Comparison of ENCODE assay signal across 14 mouse cellular contexts in genomic region chr7:142326714-142327445, GRCm38 (mm10). TPM values are rescaled to one million over a fixed set of nuclear protein-coding genes. Genes with fewer than 3 reads are reported as not detected.
DNase-seq lines count a peak whose midpoint lies in the region; ATAC-seq and TF ChIP-seq lines count a peak whose summit lies in the region.
"Had no signal": no experiment of that assay in that cellular context is flagged by ENCODE, and none has a peak within 500 bp of the region (broad histone marks: within the 10 kb centered on the region; RNA-seq: fewer than 3 reads in every experiment).

No protein-coding gene starts in this region.

- H3K27me3 ChIP-seq in heart, embryonic 16.5 days (ENCODE audit: control insufficient read depth, insufficient read depth, low read length): no peaks in the 10 kb centered on the region
- no peaks in the 10 kb centered on the region for H3K27me3 ChIP-seq in lung, postnatal 0 days (replicated peaks; ENCODE audit: insufficient read depth, low read length)
- H3K27me3 ChIP-seq in embryonic facial prominence, embryonic 14.5 days (replicated peaks; ENCODE audit: control insufficient read depth, insufficient read depth, low read length): no peaks in the 10 kb centered on the region
- no peaks in the 10 kb centered on the region for H3K27me3 ChIP-seq in stomach, embryonic 15.5 days (replicated peaks)
- H3K27me3 ChIP-seq: hindbrain, embryonic 15.5 days; liver, embryonic 13.5 days had no signal

- DNase-seq in heart, adult 11 months: no peak
- no peak for DNase-seq in lung, postnatal 0 days (ENCODE audit: low spot score)
- DNase-seq in lung, postnatal 10 days: no peak
- no peak for DNase-seq in embryonic facial prominence, embryonic 14.5 days (ENCODE audit: low spot score)
- DNase-seq in cerebellum, postnatal 36 days: no peak
- DNase-seq: cerebellum, adult 9-10 months; forebrain, postnatal 0 days; gastrocnemius, postnatal 14 days; liver, embryonic 13.5 days; thymus, postnatal 25 days had no signal

- H3K4me2 ChIP-seq in heart, embryonic 16.5 days (ENCODE audit: low read depth, low read length): no peak overlapping the region
- no peak overlapping the region for H3K4me2 ChIP-seq in lung, postnatal 0 days (replicated peaks; ENCODE audit: low read depth, low read length)
- H3K4me2 ChIP-seq in embryonic facial prominence, embryonic 14.5 days (ENCODE audit: low read depth, low read length): no peak overlapping the region
- H3K4me2 ChIP-seq in stomach, embryonic 15.5 days: no peak overlapping the region
- H3K4me2 ChIP-seq: hindbrain, embryonic 15.5 days; liver, embryonic 13.5 days had no signal

- TF ChIP-seq EP300 in lung, postnatal 0 days (IDR thresholded peaks at IDR 0.05): 0 out of 2 replicates have a peak, but pooled peaks have one; percentile 19

- no peak for TF ChIP-seq CTCF in lung, postnatal 0 days (IDR thresholded peaks at IDR 0.05)

- no peaks in the 10 kb centered on the region for H3K9me3 ChIP-seq in heart, embryonic 16.5 days (replicated peaks; ENCODE audit: control insufficient read depth, low read length)
- H3K9me3 ChIP-seq in lung, postnatal 0 days (ENCODE audit: low read length): no peaks in the 10 kb centered on the region
- no peaks in the 10 kb centered on the region for H3K9me3 ChIP-seq in embryonic facial prominence, embryonic 14.5 days (ENCODE audit: control insufficient read depth, low read length)
- H3K9me3 ChIP-seq in stomach, embryonic 15.5 days: no peaks in the 10 kb centered on the region
- H3K9me3 ChIP-seq: hindbrain, embryonic 15.5 days; liver, embryonic 13.5 days had no signal

- WGBS in heart, embryonic 16.5 days: 32% methylated on average over 9 of the region's 9 CpGs
- WGBS in lung, postnatal 0 days: 24% methylated on average over 9 of the region's 9 CpGs
- 45% methylated on average over 9 of the region's 9 CpGs for WGBS in embryonic facial prominence, embryonic 14.5 days
- WGBS in stomach, embryonic 15.5 days: 22% methylated on average over 9 of the region's 9 CpGs

- peak overlapping the region; percentile 41 for H3K27ac ChIP-seq in heart, embryonic 16.5 days (ENCODE audit: low read length)
- H3K27ac ChIP-seq in lung, postnatal 0 days (ENCODE audit: low read length): no peak overlapping the region
- H3K27ac ChIP-seq in embryonic facial prominence, embryonic 14.5 days (replicated peaks; ENCODE audit: low read depth, low read length): 0 out of 2 replicates have a peak overlapping the region, but pooled peaks have one; percentile 33
- H3K27ac ChIP-seq in stomach, embryonic 15.5 days: peak overlapping the region; percentile 79
- H3K27ac ChIP-seq: hindbrain, embryonic 15.5 days; liver, embryonic 13.5 days had no signal

- no peaks in the 10 kb centered on the region for H3K36me3 ChIP-seq in heart, embryonic 16.5 days (ENCODE audit: control insufficient read depth, insufficient read depth)
- no peaks in the 10 kb centered on the region for H3K36me3 ChIP-seq in lung, postnatal 0 days (ENCODE audit: insufficient read depth, low read length)
- H3K36me3 ChIP-seq in embryonic facial prominence, embryonic 14.5 days (ENCODE audit: control insufficient read depth, insufficient read depth, low read length): no peaks in the 10 kb centered on the region
- H3K36me3 ChIP-seq in stomach, embryonic 15.5 days: no peaks in the 10 kb centered on the region
- H3K36me3 ChIP-seq: hindbrain, embryonic 15.5 days; liver, embryonic 13.5 days had no signal

- no peak for ATAC-seq in heart, embryonic 16.5 days (replicated peaks; ENCODE audit: extremely low read depth, insufficient read depth, low FRiP score)
- peak; percentile 37; the same call in 1 of the 2 replicates for ATAC-seq in lung, postnatal 0 days
- no peak for ATAC-seq in embryonic facial prominence, embryonic 14.5 days (ENCODE audit: low read depth)
- ATAC-seq in stomach, embryonic 15.5 days (ENCODE audit: insufficient read depth, low FRiP score, low read depth): 0 out of 2 replicates have a peak, but pooled peaks have one; percentile 36
- ATAC-seq: forebrain, postnatal 0 days had no signal

- H3K4me3 ChIP-seq in heart, embryonic 16.5 days (ENCODE audit: low read length): no peak overlapping the region
- H3K4me3 ChIP-seq in lung, postnatal 0 days (ENCODE audit: low read depth, low read length): no peak overlapping the region
- no peak overlapping the region for H3K4me3 ChIP-seq in embryonic facial prominence, embryonic 14.5 days (ENCODE audit: low read depth, low read length)
- H3K4me3 ChIP-seq in stomach, embryonic 15.5 days (replicated peaks): no peak overlapping the region
- H3K4me3 ChIP-seq: hindbrain, embryonic 15.5 days; liver, embryonic 13.5 days had no signal

- no peak overlapping the region for H3K9ac ChIP-seq in heart, embryonic 16.5 days (ENCODE audit: low read length)
- no peak overlapping the region for H3K9ac ChIP-seq in lung, postnatal 0 days (replicated peaks; ENCODE audit: low read depth)
- no peak overlapping the region for H3K9ac ChIP-seq in embryonic facial prominence, embryonic 14.5 days (ENCODE audit: low read depth, low read length)
- no peak overlapping the region for H3K9ac ChIP-seq in stomach, embryonic 15.5 days
- H3K9ac ChIP-seq: forebrain, postnatal 0 days; hindbrain, embryonic 15.5 days; liver, embryonic 13.5 days had no signal

- peaks cover 30% of the 10 kb centered on the region for H3K4me1 ChIP-seq in heart, embryonic 16.5 days (ENCODE audit: control insufficient read depth, insufficient read depth, low read length)
- H3K4me1 ChIP-seq in lung, postnatal 0 days (ENCODE audit: insufficient read depth, low read depth, low read length): no peaks in the 10 kb centered on the region
- no peaks in the 10 kb centered on the region for H3K4me1 ChIP-seq in embryonic facial prominence, embryonic 14.5 days (ENCODE audit: control insufficient read depth, insufficient read depth, low read length)
- peaks cover 29% of the 10 kb centered on the region for H3K4me1 ChIP-seq in stomach, embryonic 15.5 days
- H3K4me1 ChIP-seq: hindbrain, embryonic 15.5 days had no signal

RNA-seq across cellular contexts. Expression of gene Krtap5-4, which starts 23.5 kb away (rescaled TPM):
- polyA plus RNA-seq in heart, embryonic 16.5 days (2015; fragmentation: Nextera tagmentation; extraction: Ambion mirVana): 0.18 TPM in 1 of 2 replicates, not detected in the other
- not detected in 2 replicates for polyA plus RNA-seq in lung, postnatal 0 days (2015; fragmentation: Nextera tagmentation; extraction: Ambion mirVana)
- not detected in 2 replicates for polyA plus RNA-seq in embryonic facial prominence, embryonic 14.5 days (2014; fragmentation: Nextera tagmentation; extraction: Ambion mirVana)
- not detected in 2 replicates for polyA plus RNA-seq in stomach, embryonic 15.5 days (2015; fragmentation: Nextera tagmentation; extraction: Ambion mirVana)
- polyA plus RNA-seq: brain, embryonic 14.5 days; forebrain, postnatal 0 days; hindbrain, embryonic 15.5 days; liver, embryonic 13.5 days had no signal

RNA-seq across cellular contexts. Expression of gene Krtap5-1, which starts 30.0 kb away (rescaled TPM):
- not detected in 2 replicates for polyA plus RNA-seq in heart, embryonic 16.5 days (2015; fragmentation: Nextera tagmentation; extraction: Ambion mirVana)
- polyA plus RNA-seq in lung, postnatal 0 days (2015; fragmentation: Nextera tagmentation; extraction: Ambion mirVana): not detected in 2 replicates
- polyA plus RNA-seq in embryonic facial prominence, embryonic 14.5 days (2014; fragmentation: Nextera tagmentation; extraction: Ambion mirVana): not detected in 2 replicates
- not detected in 2 replicates for polyA plus RNA-seq in stomach, embryonic 15.5 days (2015; fragmentation: Nextera tagmentation; extraction: Ambion mirVana)
- polyA plus RNA-seq: brain, embryonic 14.5 days; forebrain, postnatal 0 days; hindbrain, embryonic 15.5 days; liver, embryonic 13.5 days had no signal

RNA-seq across cellular contexts. Expression of gene Ifitm10, which starts 46.7 kb away (rescaled TPM):
- polyA plus RNA-seq in heart, embryonic 16.5 days (2015; fragmentation: Nextera tagmentation; extraction: Ambion mirVana): 4.8 and 4.9 TPM in 2 replicates
- 15.0 and 15.5 TPM in 2 replicates for polyA plus RNA-seq in lung, postnatal 0 days (2015; fragmentation: Nextera tagmentation; extraction: Ambion mirVana)
- polyA plus RNA-seq in embryonic facial prominence, embryonic 14.5 days (2014; fragmentation: Nextera tagmentation; extraction: Ambion mirVana): 3.0 and 3.3 TPM in 2 replicates
- polyA plus RNA-seq in stomach, embryonic 15.5 days (2015; fragmentation: Nextera tagmentation; extraction: Ambion mirVana): 1.7 and 2.8 TPM in 2 replicates

RNA-seq across cellular contexts. Expression of gene Gm4559, which starts 52.7 kb away (rescaled TPM):
- not detected in 2 replicates for polyA plus RNA-seq in heart, embryonic 16.5 days (2015; fragmentation: Nextera tagmentation; extraction: Ambion mirVana)
- polyA plus RNA-seq in lung, postnatal 0 days (2015; fragmentation: Nextera tagmentation; extraction: Ambion mirVana): not detected in 2 replicates
- not detected in 2 replicates for polyA plus RNA-seq in embryonic facial prominence, embryonic 14.5 days (2014; fragmentation: Nextera tagmentation; extraction: Ambion mirVana)
- polyA plus RNA-seq in stomach, embryonic 15.5 days (2015; fragmentation: Nextera tagmentation; extraction: Ambion mirVana): not detected in 2 replicates
- polyA plus RNA-seq: brain, embryonic 14.5 days; forebrain, postnatal 0 days; hindbrain, embryonic 15.5 days; liver, embryonic 13.5 days had no signal

RNA-seq across cellular contexts. Expression of gene Gm49369, which starts 55.6 kb away (rescaled TPM):
- polyA plus RNA-seq in heart, embryonic 16.5 days (2015; fragmentation: Nextera tagmentation; extraction: Ambion mirVana): not detected in 2 replicates
- polyA plus RNA-seq in lung, postnatal 0 days (2015; fragmentation: Nextera tagmentation; extraction: Ambion mirVana): 0.80 TPM in 1 of 2 replicates, not detected in the other
- 0.46 TPM in 1 of 2 replicates, not detected in the other for polyA plus RNA-seq in embryonic facial prominence, embryonic 14.5 days (2014; fragmentation: Nextera tagmentation; extraction: Ambion mirVana)
- polyA plus RNA-seq in stomach, embryonic 15.5 days (2015; fragmentation: Nextera tagmentation; extraction: Ambion mirVana): 0.58 TPM in 1 of 2 replicates, not detected in the other
- polyA plus RNA-seq: forebrain, postnatal 0 days; liver, embryonic 13.5 days had no signal

Comparison
In these comparisons a context has a peak if more than half of its experiments do, and no peak if none do; other contexts are left out.
1. ATAC-seq: peak in lung, postnatal 0 days (single experiment) and stomach, embryonic 15.5 days (single experiment); none in heart, embryonic 16.5 days (single experiment) and embryonic facial prominence, embryonic 14.5 days (single experiment).